Mouse (Mus musculus) bone marrow, adult 2 months (tissue): ENCODE data around the gene Ccdc40. TPM values are rescaled to one million over a fixed set of nuclear protein-coding genes. Genes with fewer than 3 reads are reported as not detected.
A peak's percentile ranks its signal among the peaks of the same experiment; 100 is the strongest.

Experiments used
- H3K27ac ChIP-seq: fragments of 200-500 bp; 2 replicates; pipeline ENCODE4 v1.5.1; 2012; ENCODE audit warnings: low read depth, mild to moderate bottlenecking, control low read depth, inconsistent platforms, low read length; ENCODE audit not compliant: control insufficient read depth, poor library complexity, insufficient read depth
- H3K4me1 ChIP-seq: fragments of 200-500 bp; 2 replicates; pipeline ENCODE4 v1.6.1; 2011; ENCODE audit warnings: low read length; ENCODE audit not compliant: control insufficient read depth, insufficient read depth
- H3K4me3 ChIP-seq: fragments of 200-500 bp; replicated peaks from 2 replicates; pipeline ENCODE3; 2011; ENCODE audit warnings: mild to moderate bottlenecking, low read depth, low read length, control low read depth; ENCODE audit not compliant: control insufficient read depth
- CTCF ChIP-seq: fragments of 200-500 bp; IDR thresholded peaks from 2 replicates; pipeline ENCODE4 v1.5.1; 2011; ENCODE audit warnings: low read length, control low read depth; ENCODE audit not compliant: control insufficient read depth, insufficient read depth
- POLR2A ChIP-seq: fragments of 200-500 bp; IDR thresholded peaks from 2 replicates; pipeline ENCODE4 v1.6.1; 2011; ENCODE audit warnings: low read depth, mild to moderate bottlenecking, control low read depth, low read length, borderline replicate concordance; ENCODE audit not compliant: control insufficient read depth
- WGBS: fragments of 180-500 bp; shearing (Covaris S2); methylation state at CpG from one replicate; pipeline ENCODE4 v1.1.7; 2018; 5-methylcytosine and 5-hydroxymethylcytosine counted together
- polyA plus RNA-seq: library from polyadenylated mRNA; stranded (reverse); fragments of >200 nt; gene quantifications from 2 replicates; pipeline ENCODE4 v1.2.4, GENCODE M21; 2011; ENCODE audit warnings: low replicate concordance; ENCODE audit not compliant: missing spikeins, insufficient read depth, insufficient read length

The Ccdc40 gene
- polyA plus RNA-seq = 0.90 TPM in 1 of 2 replicates, not detected in the other

DNA sequence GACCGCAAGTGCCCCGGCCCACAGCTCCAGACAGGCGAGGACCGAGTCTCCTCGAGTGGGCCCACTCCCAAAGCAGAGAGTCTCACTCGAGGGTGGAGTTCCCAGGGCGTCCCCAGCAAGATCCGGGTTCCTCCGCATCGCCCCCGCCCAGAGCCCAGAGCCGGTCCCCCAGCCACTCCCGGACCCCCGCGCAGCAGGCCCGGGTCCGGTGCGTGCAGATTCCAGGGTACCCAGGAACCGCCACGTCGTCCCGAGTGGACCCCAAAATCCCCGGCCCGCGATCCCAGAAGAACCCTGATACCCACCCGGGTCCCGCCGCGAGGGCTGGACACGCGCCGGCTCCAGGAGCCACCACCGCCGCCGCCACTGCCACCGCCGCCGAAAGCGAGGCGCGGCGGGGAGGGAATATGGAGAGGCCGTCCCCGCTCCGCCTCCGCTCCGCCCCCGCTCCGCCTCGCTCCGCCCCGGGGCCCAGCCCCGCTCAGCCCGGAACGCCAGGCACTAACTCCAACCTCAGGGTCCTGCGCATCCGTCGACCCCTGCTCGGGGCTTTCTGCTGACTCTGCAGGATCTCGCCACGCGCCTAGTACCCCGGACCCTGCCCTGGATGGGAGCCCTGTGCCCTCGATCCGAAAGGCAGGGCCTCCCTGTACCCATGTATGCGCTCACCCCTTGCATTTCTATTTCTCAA lies at the start of gene Ccdc40, which contains the start of gene Tbc1d16:
Gene Ccdc40, plus strand, starts transcription at position 482 of the 691 bp plus-strand sequence.
Gene Tbc1d16, minus strand, starts transcription at position 409 of the 691 bp plus-strand sequence.
- 1% methylated on average over 63 of the region's 66 CpGs for WGBS
- no peak for TF ChIP-seq CTCF
- TF ChIP-seq POLR2A = no peak
- Histone ChIP-seq H3K4me1 (no peaks in the 10 kb centered on the region), H3K4me3 (peak within 1 kb of the TSS; percentile 14), H3K27ac (no peak within 1 kb of the TSS)

DNA sequence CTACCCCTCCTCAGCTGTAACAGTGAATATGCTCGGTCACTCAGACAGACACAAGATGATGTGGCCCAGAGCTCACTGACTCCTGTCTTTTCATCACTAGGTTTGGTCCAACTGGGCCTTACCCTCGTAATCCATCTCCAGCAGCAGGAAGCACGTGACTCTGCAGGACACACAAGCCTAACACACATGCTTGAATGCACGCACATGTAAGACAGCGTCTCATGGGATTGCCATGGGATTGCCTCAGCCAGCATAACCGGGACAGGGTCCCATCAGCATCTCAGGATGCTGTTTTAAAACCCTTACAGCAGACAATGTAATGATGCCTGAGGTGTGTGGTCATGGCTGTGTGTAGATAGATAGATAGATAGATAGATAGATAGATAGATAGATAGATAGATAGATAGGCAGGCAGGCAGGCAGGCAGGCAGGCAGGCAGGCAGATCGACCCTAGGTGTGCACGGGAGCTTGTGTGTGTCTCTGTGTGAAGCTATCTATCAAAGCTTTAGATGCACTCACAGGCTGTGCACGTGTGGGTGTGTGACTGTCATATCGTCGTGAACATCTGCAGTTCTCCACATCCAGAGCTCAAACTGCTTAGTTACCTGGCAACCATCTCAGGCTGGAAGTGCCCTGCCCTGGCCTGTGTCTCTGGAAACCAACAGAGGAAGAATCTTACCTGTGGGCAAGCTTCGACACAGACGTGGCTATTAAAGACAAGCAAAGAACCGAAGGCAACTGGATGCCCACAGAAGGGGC lies 47.4 kb upstream of the Ccdc40 start:
- WGBS = 78% methylated on average over 14 of the region's 14 CpGs
- TF ChIP-seq POLR2A (no peak), CTCF (no peak)
- Histone ChIP-seq H3K27ac (no peak overlapping the region), H3K4me3 (no peak overlapping the region), H3K4me1 (peaks cover 1% of the 10 kb centered on the region)

DNA sequence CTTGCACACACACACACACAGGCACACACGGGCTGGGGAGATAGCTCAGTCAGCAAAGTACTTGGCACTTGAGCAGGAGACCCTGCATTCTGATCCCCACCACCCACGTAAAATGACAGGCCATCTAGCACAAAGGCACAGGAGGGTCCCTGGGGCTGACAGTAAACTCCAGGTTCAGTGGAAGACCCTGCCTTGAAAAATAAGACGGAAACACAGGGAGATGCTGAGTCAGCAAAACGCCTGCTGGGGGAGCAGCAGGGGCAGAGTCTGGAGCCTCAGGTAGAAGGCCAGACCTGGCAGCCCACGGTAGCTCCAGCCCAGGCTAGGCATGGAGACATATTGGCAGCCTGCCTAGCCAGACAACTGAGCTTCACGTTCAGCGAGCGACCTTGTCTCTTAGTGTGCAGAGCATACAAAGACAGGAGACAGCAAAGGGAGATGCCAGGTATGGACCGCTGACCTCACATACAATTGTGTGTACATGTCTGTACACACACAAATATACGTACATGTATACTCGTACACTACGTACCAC lies 46.4 kb upstream of the Ccdc40 start:
- Histone ChIP-seq H3K27ac (no peak overlapping the region), H3K4me3 (no peak overlapping the region), H3K4me1 (peaks cover 1% of the 10 kb centered on the region)
- 85% methylated on average over 12 of the region's 12 CpGs for WGBS
- no peak for TF ChIP-seq CTCF
- TF ChIP-seq POLR2A = no peak

DNA sequence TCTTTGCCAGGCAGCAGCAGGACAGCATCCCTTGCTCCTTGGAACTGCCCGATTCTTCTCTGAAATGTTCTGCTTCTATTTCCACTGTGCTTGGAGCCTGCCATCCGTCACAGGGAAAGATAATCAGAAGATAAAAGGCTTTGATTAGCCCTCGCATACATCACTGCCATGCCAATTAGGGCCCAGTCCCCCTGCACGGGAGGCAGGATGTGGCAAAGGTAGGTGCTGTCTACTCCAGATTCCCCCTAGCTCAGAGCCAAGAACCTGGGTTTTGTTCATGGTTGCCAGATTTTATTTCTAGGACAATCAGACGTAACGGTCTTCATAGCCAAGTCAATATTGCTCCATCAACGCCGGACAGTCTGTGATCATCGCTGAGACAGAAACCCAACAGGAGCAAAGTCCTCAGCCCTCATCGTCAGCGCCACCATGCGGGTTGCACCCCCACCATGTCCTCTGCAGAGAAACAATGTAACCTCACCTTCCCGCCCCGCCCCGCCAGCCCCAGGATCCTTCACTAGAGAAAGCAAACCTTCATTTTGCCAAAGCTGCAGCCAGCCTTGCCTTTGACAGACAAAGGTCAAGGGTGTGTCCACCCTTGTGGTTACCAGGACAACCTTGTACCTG lies 44.6 kb upstream of the Ccdc40 start:
- H3K4me3 ChIP-seq = no peak overlapping the region
- 83% methylated on average over 15 of the region's 15 CpGs for WGBS
- peaks cover 1% of the 10 kb centered on the region for H3K4me1 ChIP-seq
- no peak for TF ChIP-seq CTCF
- no peak for TF ChIP-seq POLR2A
- no peak overlapping the region for H3K27ac ChIP-seq

DNA sequence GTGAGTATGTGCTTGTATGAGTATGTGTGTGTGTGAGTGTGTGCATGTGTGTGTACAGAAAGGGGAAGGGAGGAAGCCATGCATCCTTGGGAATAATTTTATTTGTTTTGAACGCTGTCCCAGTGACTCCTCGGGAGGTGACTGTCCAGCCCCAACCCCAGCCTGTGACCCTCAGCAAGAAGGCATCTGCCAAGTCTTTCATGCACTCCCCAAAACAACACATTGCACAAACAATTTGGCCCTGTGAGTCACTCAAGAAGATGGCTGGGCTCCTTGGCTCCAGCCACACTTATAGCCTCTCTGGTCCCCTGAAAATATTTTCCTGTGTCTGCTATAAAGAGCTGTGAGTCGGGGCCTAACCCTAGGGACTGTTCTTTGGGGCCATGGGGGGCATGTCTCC lies 42.0 kb upstream of the Ccdc40 start:
- TF ChIP-seq POLR2A = no peak
- TF ChIP-seq CTCF = no peak
- peaks cover under 1% of the 10 kb centered on the region; the same call in 1 of the 2 replicates for H3K4me1 ChIP-seq
- H3K27ac ChIP-seq = no peak overlapping the region
- no peak overlapping the region for H3K4me3 ChIP-seq
- WGBS = 74% methylated on average over 3 of the region's 3 CpGs

DNA sequence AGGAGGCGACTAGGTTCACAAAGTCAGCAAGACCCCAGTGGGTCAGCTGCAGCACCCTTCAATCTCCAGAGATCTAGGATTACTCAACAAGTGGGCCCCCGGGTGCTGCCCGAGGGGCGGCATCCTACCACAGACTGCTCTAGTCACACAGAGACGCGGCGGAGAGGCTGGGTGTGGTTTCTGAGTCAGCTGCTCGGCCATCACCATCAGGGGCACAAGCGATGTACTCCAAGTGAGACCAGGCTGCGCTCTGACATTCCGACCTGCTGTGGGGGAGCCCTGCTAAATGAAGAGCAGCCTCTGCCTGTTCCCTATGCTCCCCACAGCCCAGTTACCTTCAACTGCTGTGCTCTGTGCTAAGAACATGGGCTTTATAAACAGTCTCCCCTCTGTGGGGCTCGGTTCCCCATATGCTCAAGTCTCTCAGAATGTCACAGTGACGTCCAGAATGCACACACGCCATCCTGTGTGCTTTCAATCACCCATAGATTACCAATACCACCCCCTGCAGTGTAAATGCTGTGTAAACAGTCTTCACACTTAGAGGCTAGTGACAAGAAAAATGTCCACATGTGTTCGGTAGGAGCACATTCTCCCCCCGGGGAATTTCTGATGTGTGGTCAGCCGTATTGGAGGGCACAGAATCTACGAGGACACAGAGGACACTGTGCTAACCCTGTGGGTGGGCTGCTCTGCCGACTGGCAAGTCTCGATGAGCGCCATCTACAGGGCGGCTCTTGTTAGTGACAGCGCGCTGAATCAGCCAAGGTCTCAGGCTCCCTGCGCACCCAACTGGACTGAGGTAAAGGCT lies 41.2 kb upstream of the Ccdc40 start:
- Histone ChIP-seq H3K27ac (no peak overlapping the region), H3K4me1 (peaks cover 4% of the 10 kb centered on the region), H3K4me3 (no peak overlapping the region)
- TF ChIP-seq POLR2A = no peak
- peak; percentile 79 for TF ChIP-seq CTCF
- WGBS = 34% methylated on average over 25 of the region's 25 CpGs

DNA sequence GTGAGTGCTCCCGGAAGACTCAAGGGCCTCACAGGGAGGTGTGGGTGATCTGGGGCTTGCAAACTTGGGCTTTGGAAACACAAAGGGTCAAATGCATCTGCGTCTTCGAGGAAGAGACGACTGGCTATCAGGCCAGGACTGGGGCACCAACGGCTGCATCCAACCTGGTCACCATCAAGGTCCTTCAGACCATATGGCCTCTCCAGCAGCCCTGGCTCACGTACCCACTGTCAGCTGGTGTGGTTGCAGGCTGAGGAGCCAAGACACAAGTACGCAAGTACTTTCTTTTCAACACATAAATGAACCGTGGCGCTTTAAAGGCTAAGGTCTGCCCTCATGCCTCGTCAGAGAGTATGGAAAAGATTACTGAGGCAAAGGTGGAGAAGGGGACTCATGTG lies 40.6 kb upstream of the Ccdc40 start:
- 69% methylated on average over 10 of the region's 10 CpGs for WGBS
- no peak overlapping the region for H3K27ac ChIP-seq
- TF ChIP-seq POLR2A (no peak), CTCF (no peak)
- H3K4me1 ChIP-seq = peaks cover 5% of the 10 kb centered on the region
- H3K4me3 ChIP-seq = no peak overlapping the region
